Mouse (Mus musculus) cerebellum, adult 2 months (tissue): ENCODE results near the gene C1ql4.

Source experiments
- CTCF ChIP-seq: fragments of 200-500 bp; IDR thresholded peaks from 2 replicates; pipeline ENCODE4 v1.5.1; 2011; ENCODE audit warnings: low read depth, mild to moderate bottlenecking, control low read depth, low read length, moderate library complexity, borderline replicate concordance; ENCODE audit not compliant: insufficient read depth
- POLR2A ChIP-seq: fragments of 200-500 bp; IDR thresholded peaks from 2 replicates; pipeline ENCODE4 v1.6.1; 2011; ENCODE audit warnings: low read length, control low read depth, borderline replicate concordance; ENCODE audit not compliant: insufficient read depth

DNA sequence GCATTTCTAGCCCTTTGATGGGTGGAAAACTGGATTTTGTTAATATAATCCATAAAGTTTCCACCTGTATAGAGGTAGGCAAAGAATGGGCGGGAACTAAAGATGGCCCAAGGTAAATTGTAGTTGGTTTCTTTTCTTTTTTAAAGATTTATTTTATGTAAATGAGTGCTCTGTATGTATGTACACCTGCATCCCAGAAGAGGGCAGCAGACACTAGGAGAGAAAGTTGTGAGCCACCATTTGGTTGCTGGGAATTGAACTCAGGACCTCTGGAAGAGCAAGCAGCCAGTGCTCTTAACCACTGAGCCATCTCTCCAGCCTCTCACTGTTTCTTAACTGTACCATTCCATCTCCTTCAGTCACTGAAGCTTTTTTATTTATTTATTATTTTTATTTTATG, 15.6 kb downstream of the C1ql4 start:
- TF ChIP-seq CTCF (no peak), POLR2A (no peak)
